Mouse (Mus musculus) cerebellum, adult 8-10 months (tissue): Measurements from ENCODE around the gene Ctbp2.

Experiments used
- DNase-seq: peaks from one replicate; pipeline ENCODE4 v3.0.0; 2022

The Ctbp2 gene

GRCm38 (mm10) chr7:133039556-133040255 is 84.4 kb downstream of the Ctbp2 start:
- DNase-seq = no peak

- DNase-seq = no peak
These were observed 86.5 kb downstream of the Ctbp2 start for GRCm38 (mm10) chr7:133037618-133038017.

- no peak for DNase-seq
These were observed 86.9 kb downstream of the Ctbp2 start for GRCm38 (mm10) chr7:133037217-133037616.

- no peak for DNase-seq
These were observed 88.3 kb downstream of the Ctbp2 start for GRCm38 (mm10) chr7:133035901-133036300.

- DNase-seq = peak; percentile 68
These were observed 91.5 kb downstream of the Ctbp2 start for GRCm38 (mm10) chr7:133032589-133033203.

GRCm38 (mm10) chr7:133029496-133030047 is 94.6 kb downstream of the Ctbp2 start:
- no peak for DNase-seq

- no peak for DNase-seq
These were observed 95.2 kb downstream of the Ctbp2 start for GRCm38 (mm10) chr7:133029004-133029403.

GRCm38 (mm10) chr7:133027930-133028329 is 96.2 kb downstream of the Ctbp2 start:
- DNase-seq = no peak

GRCm38 (mm10) chr7:133024694-133025093 is 99.5 kb downstream of the Ctbp2 start:
- DNase-seq = no peak

- DNase-seq = no peak
These were observed 104.6 kb downstream of the Ctbp2 start for GRCm38 (mm10) chr7:133019481-133020020.

GRCm38 (mm10) chr7:133018961-133019360 is 105.2 kb downstream of the Ctbp2 start:
- no peak for DNase-seq

GRCm38 (mm10) chr7:133015416-133016070 is 108.6 kb downstream of the Ctbp2 start:
- DNase-seq = no peak

- DNase-seq = no peak
These were observed 109.5 kb downstream of the Ctbp2 start for GRCm38 (mm10) chr7:133014631-133015030.

- no peak for DNase-seq
These were observed 110.2 kb downstream of the Ctbp2 start for GRCm38 (mm10) chr7:133013923-133014322.

- no peak for DNase-seq
These were observed 111.4 kb downstream of the Ctbp2 start for GRCm38 (mm10) chr7:133012637-133013366.

- DNase-seq = no peak
These were observed 112.5 kb downstream of the Ctbp2 start for GRCm38 (mm10) chr7:133011611-133012010.

GRCm38 (mm10) chr7:133011191-133011590 is 113.0 kb downstream of the Ctbp2 start:
- peak; percentile 67 for DNase-seq

- no peak for DNase-seq
These were observed 113.7 kb downstream of the Ctbp2 start for GRCm38 (mm10) chr7:133010477-133010876.

- no peak for DNase-seq
These were observed 114.5 kb downstream of the Ctbp2 start for GRCm38 (mm10) chr7:133009676-133010075.

GRCm38 (mm10) chr7:133008663-133009062 is 115.5 kb downstream of the Ctbp2 start:
- peak; percentile 18 for DNase-seq

- DNase-seq = peak; percentile 66
These were observed 116.8 kb downstream of the Ctbp2 start for GRCm38 (mm10) chr7:133007343-133007742.

GRCm38 (mm10) chr7:133005772-133006171 is 118.4 kb downstream of the Ctbp2 start:
- no peak for DNase-seq

GRCm38 (mm10) chr7:133003421-133003820 is 120.7 kb downstream of the Ctbp2 start:
- DNase-seq = peak; percentile 92
